Mouse (Mus musculus): ENCODE results near the gene Ncam1. TPM values are rescaled to one million over a fixed set of nuclear protein-coding genes. Genes with fewer than 3 reads are reported as not detected.

Gene Ncam1
- 100 to 1,000 TPM; 437 to 463 TPM for total RNA-seq (2021)
- long read RNA-seq, experiment 1, partial matches to known transcripts: 81 of 190 reads
- long read RNA-seq, experiment 1, other reads (novel, unspliced or antisense): 109 of 190 reads
- long read RNA-seq, experiment 2, partial matches to known transcripts: 59 of 157 reads
- long read RNA-seq, experiment 2, other reads (novel, unspliced or antisense): 97 of 157 reads

DNA sequence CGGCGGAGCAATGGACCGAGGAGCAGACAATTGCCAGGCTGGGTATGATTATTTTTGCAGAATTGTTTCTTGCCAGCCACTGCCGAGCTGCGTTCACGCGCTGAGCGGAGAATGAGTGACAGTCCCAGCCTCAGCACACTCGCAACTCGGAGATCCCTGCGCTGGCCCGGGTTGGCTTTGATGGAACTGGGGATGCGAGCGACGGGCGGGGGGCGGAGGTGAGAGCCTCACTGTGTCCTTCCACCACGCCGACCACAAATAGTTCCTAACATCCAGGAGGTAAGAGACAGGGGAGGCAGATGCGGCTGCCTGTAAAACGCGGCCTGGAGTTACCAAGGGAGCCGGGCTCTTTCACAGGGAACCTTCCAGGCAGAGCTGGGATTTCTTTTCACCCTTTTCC is at the start of gene Ncam1:
Ncam1 (minus strand) TSS at position 120 of the 400 bp plus-strand sequence.
- peak; percentile 97 to 98 for DNase-seq (ENCODE audit: low spot score in 2 of 2)
- intact Hi-C loops (cut with DNase I): loop anchor here (5.0 to 10.0 kb wide), 3 partner anchors 182 to 373 kb away; no protein-coding TSS in a partner anchor

GRCm38 (mm10) chr9:49834013-49834412 is 35.3 kb upstream of the Ncam1 start:
- intact Hi-C loops (cut with DNase I): no loop called here
- DNase-seq (ENCODE audit: low spot score in 2 of 2): no peak

GRCm38 (mm10) chr9:49827671-49828070 is 28.9 kb upstream of the Ncam1 start:
- intact Hi-C loops (cut with DNase I): no loop called here

GRCm38 (mm10) chr9:49816115-49816650 is 17.5 kb upstream of the Ncam1 start:
- DNase-seq (ENCODE audit: low spot score in 2 of 2): peak in 1 of 2 experiments; percentile 33
- intact Hi-C loops (cut with DNase I): no loop called here

More at GRCm38 (mm10) chr9:49827671-49828070, 28.9 kb upstream of the Ncam1 start:
- no peak for DNase-seq (ENCODE audit: low spot score in 2 of 2)

DNA sequence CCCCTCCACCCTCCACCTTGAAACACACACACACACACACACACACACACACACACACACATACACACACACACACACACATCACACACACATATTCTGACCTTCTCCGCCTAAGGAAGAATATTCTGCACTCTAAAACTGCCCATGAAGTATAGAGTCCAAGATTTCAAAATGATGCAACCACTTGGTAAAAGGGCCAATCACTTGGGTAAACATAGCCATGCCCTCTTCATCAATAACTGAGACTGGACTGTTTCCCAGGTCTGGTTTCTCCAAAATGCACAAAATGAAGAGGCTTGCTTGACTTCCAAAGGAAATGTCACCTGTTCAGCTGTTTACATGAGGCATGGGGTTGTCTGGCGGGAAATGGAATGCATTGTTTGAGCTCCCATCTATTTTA is 15.7 kb upstream of the Ncam1 start:
- intact Hi-C loops (cut with DNase I): no loop called here
- no peak for DNase-seq (ENCODE audit: low spot score in 2 of 2)

DNA sequence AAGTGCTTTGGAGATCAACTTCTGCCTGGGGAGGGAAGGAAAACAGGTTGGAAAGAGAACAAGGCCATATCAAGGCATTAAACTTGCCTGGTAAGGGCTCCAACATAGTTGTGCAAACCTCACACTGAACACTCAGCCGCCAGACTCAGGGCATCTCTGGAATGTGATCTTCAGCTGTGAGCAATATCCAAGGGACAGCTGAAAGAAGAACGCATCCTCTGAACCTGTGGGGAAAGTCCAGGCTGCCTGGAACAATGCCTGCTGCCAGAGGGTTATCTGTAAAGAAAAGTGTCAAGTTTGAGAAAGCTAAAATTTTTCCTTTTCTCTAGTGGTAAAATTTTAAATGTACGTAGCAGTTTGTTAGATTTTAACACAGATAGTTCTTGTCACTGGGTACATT is 4.5 kb upstream of the Ncam1 start:
- intact Hi-C loops (cut with DNase I): no loop called here
- DNase-seq (ENCODE audit: low spot score in 2 of 2): no peak

- intact Hi-C loops (cut with DNase I): loop anchor here (5.0 to 10.0 kb wide), 3 partner anchors 181 to 374 kb away; no protein-coding TSS in a partner anchor
Measured at GRCm38 (mm10) chr9:49797821-49798571, 729 bp downstream of the Ncam1 start.

DNA sequence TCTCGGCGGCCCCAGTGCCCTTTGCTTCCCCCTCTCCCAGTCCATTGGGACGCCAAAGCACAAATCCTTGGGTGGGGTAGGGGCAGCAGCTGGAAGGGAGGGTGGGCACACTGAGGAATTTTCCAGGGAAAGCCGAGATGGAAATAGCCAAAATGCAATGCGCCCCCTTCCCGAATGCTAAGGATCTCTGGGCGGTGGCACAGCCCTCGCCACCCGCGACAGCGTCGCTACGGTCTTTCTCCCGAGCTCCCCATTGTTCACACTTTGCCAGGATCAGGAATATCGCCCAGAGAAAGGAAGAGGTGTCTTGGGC is 1.3 kb downstream of the Ncam1 start:
- intact Hi-C loops (cut with DNase I): loop anchor here (5.0 to 10.0 kb wide), 3 partner anchors 180 to 375 kb away; no protein-coding TSS in a partner anchor
- no peak for DNase-seq (ENCODE audit: low spot score in 2 of 2)

More at GRCm38 (mm10) chr9:49797821-49798571, 729 bp downstream of the Ncam1 start:
- peak; percentile 71 to 77 for DNase-seq (ENCODE audit: low spot score in 2 of 2)

- DNase-seq (ENCODE audit: low spot score in 2 of 2): peak; percentile 76 to 82
- intact Hi-C loops (cut with DNase I): loop anchor here (5.0 to 10.0 kb wide), 3 partner anchors 180 to 375 kb away; no protein-coding TSS in a partner anchor
Measured at GRCm38 (mm10) chr9:49796618-49797507, 1.9 kb downstream of the Ncam1 start.

- intact Hi-C loops (cut with DNase I): loop anchor here (5.0 to 10.0 kb wide), 3 partner anchors 179 to 376 kb away; no protein-coding TSS in a partner anchor
- DNase-seq (ENCODE audit: low spot score in 2 of 2): no peak
Measured at GRCm38 (mm10) chr9:49795881-49796280, 2.8 kb downstream of the Ncam1 start.

- intact Hi-C loops (cut with DNase I): loop anchor here (10.0 kb wide), 1 partner anchor 269 kb away; no protein-coding TSS in a partner anchor
- DNase-seq (ENCODE audit: low spot score in 2 of 2): no peak
Measured at GRCm38 (mm10) chr9:49793987-49794550, 4.7 kb downstream of the Ncam1 start.

DNA sequence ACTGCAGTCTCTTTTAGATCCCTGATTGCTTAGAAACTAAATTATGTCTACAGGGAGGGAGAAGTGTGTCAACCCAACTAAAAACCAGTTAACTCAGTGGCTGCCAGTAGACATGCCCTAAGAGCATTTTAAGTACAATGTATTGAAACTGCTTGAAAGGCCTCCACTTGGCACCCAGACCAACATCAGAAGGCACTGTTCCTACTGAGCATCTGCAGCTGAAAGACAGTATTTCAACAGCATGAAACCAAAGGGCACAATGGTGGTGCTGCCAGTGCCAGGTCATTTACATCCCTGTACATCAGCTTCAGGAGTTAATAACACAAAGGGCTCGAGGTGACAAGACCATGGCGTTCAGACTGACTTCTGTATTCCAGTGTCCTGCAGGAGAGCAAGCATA is 5.5 kb downstream of the Ncam1 start:
- intact Hi-C loops (cut with DNase I): loop anchor here (10.0 kb wide), 1 partner anchor 268 kb away; no protein-coding TSS in a partner anchor
- DNase-seq (ENCODE audit: low spot score in 2 of 2): no peak

GRCm38 (mm10) chr9:49792646-49793045 is 6.1 kb downstream of the Ncam1 start:
- no peak for DNase-seq (ENCODE audit: low spot score in 2 of 2)
- intact Hi-C loops (cut with DNase I): loop anchor here (10.0 kb wide), 1 partner anchor 268 kb away; no protein-coding TSS in a partner anchor

GRCm38 (mm10) chr9:49781016-49781772 is 17.5 kb downstream of the Ncam1 start:
- intact Hi-C loops (cut with DNase I): no loop called here
- DNase-seq (ENCODE audit: low spot score in 2 of 2): no peak

DNA sequence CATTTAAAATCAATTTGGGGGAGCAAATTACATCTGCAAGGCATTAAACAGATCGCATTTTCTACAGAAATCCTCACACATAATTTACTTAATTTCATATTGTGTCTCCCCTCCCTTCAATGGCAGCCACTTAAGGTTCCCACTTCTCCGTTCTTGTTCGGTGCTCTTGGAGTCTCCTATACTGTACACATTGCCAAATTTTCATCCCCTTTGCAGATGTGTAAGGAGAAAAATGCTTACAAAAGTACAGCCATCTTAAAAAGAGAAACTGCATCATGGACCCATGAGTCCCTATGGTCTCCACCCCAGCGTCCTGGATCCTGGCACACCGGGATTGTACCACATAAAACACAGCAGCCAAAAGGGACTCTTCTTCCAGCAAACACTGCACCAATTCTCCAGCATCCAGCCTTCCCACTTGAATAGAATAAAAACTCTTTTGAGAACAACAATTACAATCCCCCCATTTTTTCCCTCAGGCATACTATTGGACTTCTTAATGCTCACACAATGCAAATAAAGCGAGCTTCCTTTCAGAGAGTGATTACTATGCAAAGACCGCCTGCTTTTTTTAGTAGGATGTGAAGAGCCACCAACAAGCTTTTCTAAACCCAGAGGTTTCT is 21.6 kb downstream of the Ncam1 start:
- DNase-seq (ENCODE audit: low spot score in 2 of 2): no peak
- intact Hi-C loops (cut with DNase I): no loop called here

- DNase-seq (ENCODE audit: low spot score in 2 of 2): no peak
- intact Hi-C loops (cut with DNase I): loop anchor here (5.0 kb wide), 1 partner anchor 39 kb away; no protein-coding TSS in a partner anchor
Measured at GRCm38 (mm10) chr9:49766634-49767033, 32.1 kb downstream of the Ncam1 start.

- intact Hi-C loops (cut with DNase I): no loop called here
- no peak for DNase-seq (ENCODE audit: low spot score in 2 of 2)
Measured at GRCm38 (mm10) chr9:49760571-49760970, 38.2 kb downstream of the Ncam1 start.

DNA sequence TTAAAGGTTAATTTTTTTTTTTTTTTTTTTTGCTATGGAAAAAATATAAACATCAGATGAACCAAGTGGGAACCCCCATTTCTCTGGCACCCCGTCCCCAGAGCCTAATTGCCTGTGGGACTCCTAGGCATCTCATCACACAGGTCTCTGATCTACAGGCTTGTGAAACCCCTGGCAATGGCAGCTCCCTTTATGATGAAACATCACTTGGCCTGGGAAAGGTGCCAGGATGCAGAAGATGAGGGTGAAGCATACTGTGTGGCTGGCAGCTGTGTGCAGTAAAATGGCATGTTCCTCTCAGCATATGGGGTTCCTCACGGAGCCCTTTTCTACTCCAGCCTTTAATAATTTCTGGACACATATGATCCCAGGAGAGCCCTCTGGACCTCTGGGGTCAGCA is 40.3 kb downstream of the Ncam1 start:
- peak; percentile 34 to 47 for DNase-seq (ENCODE audit: low spot score in 2 of 2)
- intact Hi-C loops (cut with DNase I): no loop called here

All from left cerebral cortex, postnatal 14 days (tissue).